Mouse (Mus musculus) cerebral cortex, adult 2 months (tissue): ENCODE measurements around the gene Zfp568.

Experiments
- WGBS: fragments of 180-500 bp; shearing (Covaris S2); methylation state at CpG from one replicate; pipeline ENCODE4 v1.1.7; 2018; 5-methylcytosine and 5-hydroxymethylcytosine counted together

Zfp568 gene

DNA sequence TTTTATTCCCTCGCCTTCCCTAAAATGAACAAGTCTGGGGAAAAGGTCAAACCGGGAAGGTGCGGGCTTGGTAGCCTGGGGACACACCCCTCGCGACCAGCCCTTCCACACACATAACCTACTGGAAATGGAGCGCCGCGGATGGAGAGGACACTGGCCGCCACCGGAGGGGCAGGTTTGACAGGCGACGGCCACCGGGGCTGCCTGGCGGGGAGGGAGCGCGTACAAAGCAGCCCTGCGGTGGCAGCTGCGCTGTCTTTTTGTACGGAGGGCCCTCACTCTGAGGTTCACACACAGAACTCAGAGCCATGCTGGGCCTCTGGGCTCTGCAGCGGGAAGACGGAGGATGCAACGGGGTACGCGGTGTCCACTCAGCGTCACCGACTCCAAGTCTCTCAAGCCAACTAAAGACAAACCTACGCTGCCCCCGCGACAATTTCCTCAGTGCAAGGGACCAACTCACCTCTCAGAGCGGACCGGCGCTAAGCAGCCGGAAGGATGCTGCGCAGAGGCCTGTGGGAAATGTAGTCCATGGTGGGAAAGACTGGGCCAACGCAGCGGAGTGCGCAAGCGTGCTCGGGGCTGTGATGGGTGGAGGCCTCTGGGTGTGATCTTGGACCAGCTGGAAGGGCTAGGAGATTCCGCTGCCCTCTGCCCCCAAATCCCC is 67.3 kb downstream of the Zfp568 start, which contains the start of gene Zfp14:
Gene Zfp14, minus strand, starts transcription at position 499 of the 667 bp plus-strand sequence.
- WGBS, result under 1% methylated on average over 40 of the region's 40 CpGs

GRCm38 (mm10) chr7:30053591-30053990 is 69.8 kb downstream of the Zfp568 start:
- 19% methylated on average over 3 of the region's 3 CpGs for WGBS

DNA sequence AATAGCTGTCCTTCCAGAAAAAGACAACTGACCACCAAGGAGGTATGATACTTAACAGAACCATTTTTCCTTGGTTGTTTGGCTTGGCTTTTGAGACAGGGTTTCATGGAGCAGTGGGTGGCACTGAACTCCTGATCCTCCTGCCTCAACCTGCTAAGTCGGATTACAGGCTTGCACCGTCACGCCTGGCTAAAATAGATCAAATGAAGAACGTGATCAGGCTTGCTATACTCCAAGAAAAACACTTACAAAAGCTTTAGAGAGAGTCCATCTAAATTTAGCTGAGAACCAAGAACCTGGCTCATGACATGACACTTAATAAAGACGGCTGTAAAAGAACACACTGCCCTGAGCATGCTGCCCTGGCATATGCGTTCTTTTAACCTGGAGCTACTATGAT is 76.6 kb downstream of the Zfp568 start:
- WGBS, result 88% methylated on average over 6 of the region's 6 CpGs

- WGBS, result 91% methylated on average over 5 of the region's 5 CpGs
These were observed 78.7 kb downstream of the Zfp568 start for GRCm38 (mm10) chr7:30062478-30062877.

GRCm38 (mm10) chr7:30064622-30065021 is 80.9 kb downstream of the Zfp568 start:
- WGBS, result 84% methylated on average over 5 of the region's 5 CpGs

GRCm38 (mm10) chr7:30072146-30073028 is 88.6 kb downstream of the Zfp568 start, which contains the start of gene Zfp82:
Zfp82 (minus strand) TSS chr7:30072900.
- under 1% methylated on average over 50 of the region's 50 CpGs for WGBS
